Mouse (Mus musculus) kidney, adult 9 months (tissue): ENCODE data around the gene F2.
"Not testable (repeated sequence)": the region's sequence is repeated elsewhere in the genome, so short reads cannot be mapped to it uniquely, and the experiment has no call there.

Experiments used
- DNase-seq: peaks from one replicate; pipeline ENCODE4 v3.0.0; 2022

The F2 gene

GRCm38 (mm10) chr2:91645811-91646210 is 9.6 kb upstream of the F2 start:
- DNase-seq = no peak

DNA sequence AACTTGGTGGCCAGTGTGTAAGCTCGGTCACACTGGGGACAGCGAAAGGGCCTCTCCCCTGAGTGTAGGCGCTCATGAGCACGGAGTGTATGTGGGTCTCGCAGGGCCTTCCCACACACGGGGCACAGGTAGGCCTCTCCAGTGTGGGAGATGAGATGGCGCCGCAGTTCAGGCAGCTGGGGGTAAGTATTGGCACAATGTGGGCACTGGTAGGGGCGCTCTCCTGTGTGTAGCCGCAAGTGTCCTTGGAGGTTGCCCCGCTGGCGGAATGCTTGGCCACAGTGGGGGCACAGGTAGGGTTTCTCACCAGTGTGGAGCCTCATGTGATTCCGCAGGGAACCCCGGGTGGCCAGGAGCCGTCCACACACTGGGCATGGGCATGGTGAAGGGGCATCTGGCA is 9.1 kb upstream of the F2 start:
- DNase-seq = no peak

DNA sequence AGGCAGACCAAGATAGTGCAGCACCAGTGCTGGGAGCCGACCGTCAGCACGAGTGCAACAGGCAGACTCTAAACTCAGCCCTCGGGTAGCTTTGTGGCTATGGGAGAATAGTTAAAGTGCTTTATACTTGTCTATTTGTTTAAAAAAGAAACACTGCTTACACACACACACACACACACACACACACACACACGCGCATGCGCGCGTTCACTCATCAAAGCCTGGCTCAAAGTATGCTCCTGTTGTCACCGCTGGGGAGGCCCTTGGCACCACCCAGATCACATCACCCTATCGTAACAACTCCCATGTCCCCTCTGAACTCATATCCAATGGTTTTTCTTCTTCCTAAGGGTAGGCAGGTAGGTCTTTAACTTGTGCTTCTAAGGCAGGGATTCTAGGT is 7.8 kb upstream of the F2 start:
- no peak for DNase-seq

DNA sequence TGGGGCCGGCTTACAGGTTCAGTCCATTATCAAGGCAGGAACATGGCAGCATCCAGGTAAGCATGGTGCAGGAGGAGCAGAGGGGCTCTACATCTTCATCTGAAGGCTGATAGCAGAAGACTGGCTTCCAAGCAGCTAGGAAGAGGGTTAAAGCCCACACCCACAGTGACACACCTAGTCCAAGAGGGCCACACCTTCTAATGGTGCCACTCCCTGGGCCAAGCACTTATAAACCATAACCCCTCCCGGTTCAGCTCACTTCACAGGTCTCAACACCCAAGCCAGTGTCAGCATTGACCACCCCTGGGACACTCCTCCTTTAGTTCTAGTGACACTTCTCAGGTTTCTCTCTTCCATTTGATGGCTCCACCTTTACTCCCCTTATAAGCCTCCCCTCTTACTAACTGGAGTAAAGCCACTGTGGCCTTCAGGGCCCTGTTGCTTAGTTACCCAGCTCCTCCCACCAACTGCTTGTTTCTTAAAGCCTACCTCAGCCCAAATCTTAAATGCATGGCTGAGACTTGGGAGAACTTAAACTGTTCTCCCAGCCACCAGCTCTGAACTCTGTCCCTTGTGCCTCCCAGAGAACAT is 6.7 kb upstream of the F2 start:
- no peak for DNase-seq

DNA sequence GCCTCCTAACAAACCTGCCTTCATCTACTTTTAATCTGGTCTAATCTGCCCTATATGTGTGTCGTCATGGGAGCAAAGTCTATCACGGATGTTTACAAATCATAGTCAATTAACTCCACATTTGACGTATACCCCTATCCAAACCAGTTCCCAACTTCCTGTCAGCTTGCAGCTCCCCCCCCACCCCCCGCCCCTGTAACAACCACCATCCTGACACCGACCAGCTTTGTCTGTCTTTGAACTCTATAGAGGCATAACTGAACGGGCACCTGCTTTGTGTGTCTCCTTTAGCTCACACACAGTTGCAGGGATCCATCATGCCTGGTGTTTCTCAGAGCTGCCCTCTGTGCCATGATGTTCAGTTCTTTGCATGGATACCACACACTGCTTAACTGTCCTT is 2.7 kb upstream of the F2 start:
- no peak for DNase-seq

- DNase-seq = no peak
These were observed 619 bp upstream of the F2 start for GRCm38 (mm10) chr2:91636727-91637338.

- no peak for DNase-seq
These were observed 728 bp downstream of the F2 start for GRCm38 (mm10) chr2:91635486-91635885.

GRCm38 (mm10) chr2:91634841-91635240 is 1.4 kb downstream of the F2 start:
- no peak for DNase-seq

DNA sequence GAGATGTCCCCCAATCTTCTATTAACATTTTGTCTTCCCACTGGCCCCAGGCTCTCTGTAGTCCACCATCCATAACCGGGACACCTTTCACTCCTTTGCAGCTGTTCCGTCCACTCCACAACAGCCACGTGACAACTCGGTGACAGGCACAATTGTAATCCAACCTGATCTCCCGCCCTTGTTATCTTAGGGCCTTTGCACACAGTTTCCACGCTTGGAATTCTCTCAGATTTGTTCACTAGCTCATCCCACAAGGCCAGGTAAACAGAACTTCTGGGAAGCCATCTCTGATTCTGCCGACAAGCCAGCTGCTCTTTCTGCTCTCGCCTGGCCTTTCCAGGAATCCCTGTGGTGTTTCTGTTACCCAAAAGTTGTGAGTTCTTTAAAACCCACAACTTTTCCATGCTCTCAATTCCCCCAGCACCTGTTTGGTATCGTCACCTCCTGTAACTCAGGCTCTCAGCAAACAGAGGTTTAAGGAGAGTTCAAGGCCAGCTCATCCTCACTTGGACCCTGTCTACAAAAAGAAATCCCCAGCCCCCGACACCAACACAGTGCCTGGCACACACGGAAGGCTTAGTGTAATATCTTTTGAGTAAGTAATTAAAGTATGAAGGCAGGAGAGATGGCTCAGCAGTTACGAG is 2.8 kb downstream of the F2 start:
- no peak for DNase-seq

GRCm38 (mm10) chr2:91632316-91632715 is 3.9 kb downstream of the F2 start:
- DNase-seq = no peak

DNA sequence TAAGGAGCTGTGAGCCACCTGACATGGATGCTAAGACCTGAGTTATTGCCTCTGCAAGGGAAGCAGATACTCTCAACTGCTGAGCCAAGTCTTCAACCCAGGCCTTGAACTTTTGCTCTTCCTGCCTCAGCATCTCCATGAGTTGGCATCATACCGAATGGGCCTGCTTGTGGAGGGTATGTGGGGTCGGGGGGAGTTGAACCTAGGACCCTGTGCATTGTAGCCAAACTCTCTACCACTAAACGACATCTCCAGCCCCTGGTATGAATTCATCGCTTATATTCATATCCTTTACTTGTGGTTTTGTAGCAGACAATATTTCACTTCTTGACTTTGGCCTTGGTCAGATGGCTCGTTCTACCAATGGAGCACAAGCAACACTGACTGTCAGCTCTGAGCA is 4.4 kb downstream of the F2 start:
- DNase-seq = no peak

- DNase-seq = no peak
These were observed 5.8 kb downstream of the F2 start for GRCm38 (mm10) chr2:91630384-91630783.

GRCm38 (mm10) chr2:91629682-91630081 is 6.5 kb downstream of the F2 start:
- DNase-seq = no peak

DNA sequence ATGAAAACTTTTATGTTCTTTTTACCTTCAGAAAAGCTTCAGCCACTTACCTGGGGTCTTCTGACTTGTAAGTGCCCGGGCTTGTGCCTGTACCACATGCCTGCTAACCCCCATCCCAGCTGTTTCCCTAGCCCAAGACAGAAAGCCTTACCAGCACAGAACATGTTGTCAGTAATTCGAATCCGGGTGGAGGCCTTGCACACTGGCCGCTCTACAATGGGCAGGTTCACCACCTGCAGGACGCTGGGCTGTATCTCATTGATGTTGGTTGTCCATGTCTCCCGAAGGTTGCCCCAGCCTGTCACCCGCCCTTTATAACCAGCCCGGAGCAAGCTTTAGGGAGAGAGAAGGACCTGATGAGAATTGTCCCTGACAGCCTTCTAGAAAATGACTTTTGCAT is 8.0 kb downstream of the F2 start:
- DNase-seq = no peak

DNA sequence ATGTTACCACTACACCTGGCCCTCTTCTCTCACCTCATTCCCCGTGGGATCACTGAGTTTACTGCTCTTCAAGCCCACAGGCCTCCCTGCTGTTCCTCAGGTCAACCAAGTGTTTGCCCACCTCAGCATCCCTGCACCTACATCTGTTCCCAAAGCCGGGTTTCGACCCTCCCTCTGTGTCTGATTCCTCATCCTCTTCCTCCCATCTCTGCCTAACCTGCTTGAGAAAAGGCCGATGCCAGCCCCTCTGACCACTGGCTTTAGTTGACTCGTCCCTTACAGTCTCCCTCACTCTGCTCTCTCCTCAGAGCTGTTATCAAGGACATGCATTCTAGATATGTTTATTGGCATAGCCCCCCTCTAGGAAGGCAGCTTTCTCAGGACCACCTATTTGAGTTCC is 8.7 kb downstream of the F2 start:
- no peak for DNase-seq

GRCm38 (mm10) chr2:91623366-91623765 is 12.8 kb downstream of the F2 start:
- DNase-seq = not testable (repeated sequence)

- DNase-seq = no peak
These were observed 13.9 kb downstream of the F2 start for GRCm38 (mm10) chr2:91622356-91622755.

- DNase-seq = not testable (repeated sequence)
These were observed 26.8 kb downstream of the F2 start for GRCm38 (mm10) chr2:91609370-91609769.

DNA sequence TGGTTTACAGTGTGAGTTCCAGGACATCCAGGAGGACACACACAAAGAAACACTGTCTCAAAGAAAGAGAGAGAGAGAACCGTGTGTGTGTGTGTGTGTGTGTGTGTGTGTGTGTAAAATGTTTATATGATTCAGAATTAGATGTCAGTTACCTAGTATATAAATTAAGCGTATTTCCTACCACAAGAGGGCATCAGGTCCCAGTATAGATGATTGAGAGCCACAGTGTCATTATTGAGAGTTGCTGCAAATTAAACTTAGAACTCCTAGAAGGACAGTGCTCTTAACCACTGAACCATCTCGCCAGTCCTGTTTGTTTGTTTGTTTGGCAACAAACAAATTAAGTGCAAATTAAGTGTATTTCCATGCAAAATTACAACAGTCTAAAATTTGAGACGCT is 33.8 kb downstream of the F2 start:
- DNase-seq = peak; percentile 13

DNA sequence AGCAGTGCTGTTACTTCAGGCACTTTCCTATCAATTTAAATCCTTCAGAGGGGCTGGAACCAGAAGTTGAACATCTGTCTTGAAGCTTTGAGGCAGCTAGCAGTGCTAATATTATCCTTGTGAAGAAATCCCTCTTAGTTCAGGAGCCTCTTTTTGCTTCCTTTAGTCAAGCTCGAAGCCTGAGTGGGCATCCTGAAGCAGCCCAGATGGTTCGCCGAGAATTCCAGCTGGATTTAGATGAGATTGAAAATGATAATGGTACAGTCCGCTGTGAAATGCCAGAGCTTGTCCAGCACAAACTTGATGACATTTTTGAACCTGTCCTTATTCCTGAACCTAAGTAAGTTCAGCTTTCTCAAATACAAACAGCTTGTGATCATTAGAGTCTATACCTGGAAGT is 35.7 kb downstream of the F2 start:
- no peak for DNase-seq

DNA sequence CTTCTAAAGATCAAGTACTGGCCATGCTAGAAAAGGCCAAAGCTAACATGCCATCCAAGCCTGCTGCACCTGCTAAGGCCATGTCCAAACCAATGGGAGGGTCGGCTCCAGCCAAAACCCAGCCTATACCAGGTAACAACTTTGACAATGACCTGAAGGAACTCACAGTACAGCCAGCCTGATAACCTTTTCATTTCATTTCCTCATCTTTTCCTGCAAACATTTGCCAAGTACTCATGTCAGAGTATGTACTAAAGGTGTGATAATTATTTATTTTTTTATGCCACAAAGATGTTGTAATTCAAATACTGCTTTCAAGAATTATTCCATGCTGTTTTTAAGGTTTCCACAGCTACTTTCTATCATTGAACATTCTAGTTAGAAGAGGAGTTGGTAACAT is 50.0 kb downstream of the F2 start:
- no peak for DNase-seq

DNA sequence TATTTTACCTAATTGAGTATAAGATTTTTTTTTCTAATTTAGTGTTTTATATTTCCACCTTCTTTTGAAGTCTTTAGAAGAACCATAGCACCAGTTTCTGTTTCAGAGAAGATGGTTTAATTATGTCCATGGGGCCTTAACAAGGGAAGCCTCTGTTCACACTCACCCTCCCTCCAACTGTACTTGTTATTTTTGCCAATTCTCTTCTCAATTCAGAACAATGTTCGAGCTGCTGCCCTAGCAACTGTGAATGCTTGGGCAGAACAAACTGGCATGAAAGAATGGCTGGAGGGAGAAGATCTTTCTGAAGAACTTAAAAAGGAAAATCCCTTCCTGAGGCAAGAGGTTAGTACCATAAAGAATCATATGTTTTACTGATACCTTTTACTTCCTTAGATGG is 55.3 kb downstream of the F2 start:
- DNase-seq = no peak
